Mouse (Mus musculus): ENCODE measurements at regions not wholly inside any gene's neighbourhood (a gene's known extent, or its start where the extent isn't known, plus 50 kb on each side); places are given as distances from the start of the nearest gene placed in this dataset.
A peak's percentile ranks its signal among the peaks of the same experiment; 100 is the strongest.
"Not testable (repeated sequence)": the region's sequence is repeated elsewhere in the genome, so short reads cannot be mapped to it uniquely, and the experiment has no call there.

DNA sequence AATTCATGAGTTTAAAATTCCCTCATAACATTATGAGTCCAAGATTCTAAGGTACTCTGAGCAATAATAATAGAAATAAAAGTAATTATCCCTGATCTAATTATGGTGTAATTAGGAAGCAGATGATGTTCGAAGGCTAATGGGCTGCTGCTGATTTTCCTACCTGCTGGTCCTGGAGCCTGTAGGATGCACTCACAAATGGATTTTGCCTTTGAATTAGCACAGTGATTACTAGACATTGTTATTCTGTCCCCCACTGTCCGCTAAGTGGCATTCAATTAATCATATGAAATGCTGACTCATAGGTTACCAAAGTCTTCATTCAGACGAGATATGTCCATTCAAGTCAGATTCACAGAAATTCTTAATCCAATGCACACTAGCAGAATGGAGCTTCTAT lies 246.0 kb upstream of the Klf6 start:
- DNase-seq, result no peak

GRCm38 (mm10) chr13:5628124-5628523 lies 233.2 kb upstream of the Klf6 start:
- DNase-seq, result no peak

- no peak for DNase-seq
These were observed 226.3 kb upstream of the Klf6 start for GRCm38 (mm10) chr13:5634960-5635359.

GRCm38 (mm10) chr13:5641743-5642510 lies 219.4 kb upstream of the Klf6 start:
- DNase-seq, result no peak

DNA sequence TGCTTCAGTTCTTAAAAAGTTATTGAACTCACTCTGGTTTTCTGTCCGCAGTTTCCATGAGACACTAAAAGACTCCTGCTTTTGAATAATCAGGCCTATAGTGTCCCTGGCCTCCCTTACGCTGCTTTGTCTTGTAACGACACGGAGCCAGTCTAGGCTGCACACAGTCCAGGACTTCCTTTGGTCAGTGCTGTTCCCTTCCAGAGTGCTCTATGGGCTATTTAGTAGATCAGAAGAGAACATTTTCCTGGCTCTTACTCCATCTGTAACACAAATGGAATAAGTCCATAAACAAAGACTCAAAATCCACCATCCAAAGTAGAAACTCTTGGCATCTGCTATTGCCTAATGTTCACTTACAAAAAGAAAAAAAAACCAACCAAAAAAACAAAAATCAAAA lies 213.0 kb upstream of the Klf6 start:
- DNase-seq, result no peak

DNA sequence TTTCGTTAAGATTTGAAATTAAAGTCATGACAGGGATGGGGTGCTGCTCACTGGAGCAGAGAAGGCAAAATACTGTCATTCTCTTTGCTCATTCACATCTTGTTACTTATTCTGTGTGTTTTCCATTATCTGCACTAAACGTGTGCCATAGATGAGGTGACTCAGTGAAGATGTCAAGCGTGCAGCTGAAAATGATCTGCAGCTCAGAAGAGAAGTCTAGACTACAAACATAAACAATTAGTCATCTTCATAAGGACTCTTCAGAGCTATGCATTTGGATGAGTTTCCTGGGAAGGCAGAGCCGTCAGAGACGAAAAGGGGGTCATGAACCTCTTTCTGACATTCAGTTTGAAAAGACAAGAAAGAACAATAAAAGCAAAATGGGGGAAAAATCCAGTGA lies 203.7 kb upstream of the Klf6 start:
- peak; percentile 2 for DNase-seq

DNA sequence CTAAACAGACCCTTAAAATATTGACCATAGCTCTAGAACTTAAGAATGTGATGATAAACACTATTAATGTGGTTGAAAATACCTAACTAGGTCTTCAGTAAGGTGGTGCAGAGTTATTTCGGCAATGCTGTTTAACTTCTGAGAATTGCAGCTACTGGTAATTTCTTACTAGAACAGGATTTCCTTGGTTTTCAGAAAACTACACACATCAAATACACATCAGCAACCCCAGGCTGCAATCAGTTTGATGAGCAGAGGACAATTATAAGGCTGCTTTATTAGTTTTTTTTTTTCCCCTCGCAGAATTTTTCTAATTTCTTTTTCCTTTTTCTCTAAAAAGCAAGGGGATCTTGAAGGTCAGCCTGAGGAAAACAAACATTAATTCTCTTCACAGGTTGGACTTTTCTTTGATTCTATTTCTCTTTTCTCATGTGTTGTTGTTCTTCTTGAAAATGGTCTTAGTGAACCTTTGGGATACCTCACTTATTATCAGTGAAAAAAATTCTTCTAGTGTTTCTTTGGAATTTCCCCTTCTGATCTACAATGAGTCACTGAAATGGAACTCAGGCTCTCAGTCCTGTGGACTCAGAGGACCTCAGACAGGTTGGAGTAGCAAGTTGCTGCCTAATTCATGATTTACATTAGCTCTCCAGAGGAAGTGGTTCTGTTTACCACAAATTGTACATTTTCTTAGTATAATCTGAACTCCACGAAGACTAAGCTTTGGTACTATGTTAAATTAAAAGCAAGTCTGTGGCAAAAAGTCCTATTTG lies 194.9 kb upstream of the Klf6 start:
- DNase-seq, result no peak

- no peak for DNase-seq
These were observed 185.6 kb upstream of the Klf6 start for GRCm38 (mm10) chr13:5675668-5676067.

- no peak for DNase-seq
These were observed 171.2 kb upstream of the Klf6 start for GRCm38 (mm10) chr13:5690124-5690523.

DNA sequence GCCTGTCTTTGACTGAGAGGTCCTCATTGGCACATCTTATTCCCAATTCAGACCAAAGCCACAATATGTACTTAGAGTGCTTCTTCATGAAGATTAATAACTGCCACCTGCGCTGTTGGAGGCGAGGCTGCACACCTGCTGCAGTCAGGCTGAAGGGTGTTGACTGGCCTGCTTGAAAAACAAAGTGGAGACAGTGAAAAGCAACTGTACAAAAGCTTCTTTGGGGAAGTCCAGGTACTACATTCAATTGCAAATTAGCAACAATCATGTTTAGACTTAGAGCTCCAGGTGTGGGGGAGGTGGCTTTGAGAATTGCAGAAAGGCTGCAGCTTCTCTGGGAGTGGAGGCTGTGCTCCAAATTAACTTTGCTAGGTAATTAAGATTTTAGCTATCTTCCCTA lies 170.6 kb upstream of the Klf6 start:
- not testable (repeated sequence) for DNase-seq

DNA sequence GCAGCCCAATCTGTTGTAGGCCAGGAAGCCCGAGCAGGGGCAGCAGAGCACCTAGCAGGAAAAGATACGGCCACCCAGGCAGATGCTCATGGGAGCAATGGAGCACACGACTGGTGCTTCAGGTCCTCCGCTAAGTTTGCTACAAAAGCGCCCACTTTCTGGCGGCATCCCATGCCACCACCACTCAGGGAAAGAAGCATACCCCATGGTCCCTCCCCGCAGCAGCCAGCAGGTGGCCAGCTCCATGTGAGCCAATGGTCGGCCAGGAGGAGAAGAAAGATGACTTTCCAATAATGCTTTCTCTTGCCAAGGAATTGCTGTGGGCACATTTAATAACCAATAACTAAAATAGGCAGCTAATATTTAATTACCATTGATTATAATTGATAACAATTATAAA lies 166.7 kb upstream of the Klf6 start:
- DNase-seq, result no peak

- DNase-seq, result not testable (repeated sequence)
These were observed 165.7 kb upstream of the Klf6 start for GRCm38 (mm10) chr13:5695581-5695980.

- DNase-seq, result no peak
These were observed 164.9 kb upstream of the Klf6 start for GRCm38 (mm10) chr13:5696377-5696776.

GRCm38 (mm10) chr13:5697329-5697728 lies 164.0 kb upstream of the Klf6 start:
- not testable (repeated sequence) for DNase-seq

DNA sequence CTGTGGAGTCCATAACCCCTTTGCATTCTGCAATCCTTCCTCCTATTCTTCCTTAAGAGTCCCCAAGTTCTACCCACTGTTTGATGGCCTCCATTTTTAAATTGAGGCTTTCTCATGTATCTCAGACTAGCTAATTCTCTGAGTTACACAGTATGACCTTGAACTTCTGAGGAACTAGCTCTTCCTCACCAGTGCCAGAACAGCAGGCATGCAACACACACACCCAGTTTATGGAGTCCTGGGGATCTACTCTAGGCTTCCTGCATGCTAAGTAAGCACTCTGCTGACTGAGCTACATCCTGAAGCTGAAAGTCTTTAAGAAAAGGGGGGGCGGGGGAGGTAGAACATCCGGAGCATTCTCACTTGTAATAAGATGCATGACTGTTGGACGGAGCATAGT lies 159.2 kb upstream of the Klf6 start:
- DNase-seq, result no peak

DNA sequence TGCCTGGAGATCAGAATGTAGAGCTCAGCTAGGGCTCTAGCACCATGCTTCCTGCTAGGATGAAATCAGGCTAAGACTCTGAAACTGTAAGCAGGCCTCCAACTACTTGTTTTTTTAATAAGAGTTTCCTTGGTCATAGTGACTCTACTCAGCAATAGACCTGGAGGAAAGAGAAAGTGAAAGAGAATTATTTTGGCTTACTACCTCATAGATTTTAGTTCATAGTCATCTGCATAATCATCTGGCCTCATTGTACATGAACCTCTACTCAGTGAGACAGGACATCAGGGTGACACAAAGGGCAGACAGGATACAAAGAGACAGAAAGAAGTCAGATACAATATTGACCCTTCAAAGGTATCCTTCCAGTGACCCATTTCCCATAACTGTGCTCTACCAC lies 156.3 kb upstream of the Klf6 start:
- DNase-seq, result no peak

DNA sequence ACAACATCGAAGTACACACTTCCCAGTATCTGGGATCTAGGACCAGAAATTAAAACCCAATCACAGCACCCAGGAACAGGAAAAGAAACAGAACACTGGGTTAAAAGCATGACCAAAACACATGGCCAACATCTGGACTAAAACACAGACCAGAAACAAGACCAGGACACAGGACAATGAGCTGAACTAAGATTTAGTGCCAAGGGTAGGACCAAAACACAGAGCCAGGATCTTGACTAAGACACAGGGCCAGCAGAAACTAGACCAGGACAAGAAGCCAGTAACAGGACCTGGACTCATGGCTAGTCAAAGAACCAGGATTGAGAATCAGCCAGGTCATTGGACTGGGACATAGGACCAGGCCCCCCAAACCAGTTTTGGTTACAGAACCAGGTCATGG lies 149.6 kb upstream of the Klf6 start:
- DNase-seq, result no peak

DNA sequence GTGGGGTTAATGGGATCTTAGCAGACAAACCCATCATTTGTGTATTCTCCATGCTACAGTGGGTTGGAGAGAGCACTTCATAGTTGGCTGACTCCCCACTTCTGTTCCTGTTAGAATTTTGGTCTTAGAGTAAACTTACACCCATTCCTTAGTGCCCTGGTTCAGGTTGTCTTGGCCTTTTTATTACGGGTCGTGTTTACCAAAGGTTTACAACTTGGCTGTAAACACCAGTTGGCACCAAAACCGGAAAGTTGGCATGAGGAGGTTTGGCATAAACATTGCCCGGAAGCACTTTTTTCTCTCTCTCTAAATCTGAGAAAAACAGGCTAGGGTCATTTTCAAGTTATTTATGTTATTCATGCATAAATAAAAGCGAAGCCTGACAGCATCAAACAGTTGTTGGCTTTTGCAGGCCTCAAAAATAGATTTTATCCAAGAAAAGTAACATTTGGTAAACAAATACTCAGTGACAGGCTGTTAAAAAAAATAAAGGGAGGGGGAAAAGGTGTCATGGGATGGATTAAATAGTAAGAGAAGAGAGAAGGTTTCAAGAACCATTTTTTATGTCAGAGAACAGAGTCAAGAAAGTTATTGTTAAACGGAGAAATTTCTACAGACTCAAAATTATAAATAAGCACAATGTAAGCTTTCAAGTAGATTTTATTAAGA lies 148.0 kb upstream of the Klf6 start:
- no peak for DNase-seq

- peak; percentile 16 for DNase-seq
These were observed 147.1 kb upstream of the Klf6 start for GRCm38 (mm10) chr13:5714191-5714591.

GRCm38 (mm10) chr13:5714793-5715192 lies 146.5 kb upstream of the Klf6 start:
- DNase-seq, result no peak

GRCm38 (mm10) chr13:5716749-5717148 lies 144.5 kb upstream of the Klf6 start:
- no peak for DNase-seq

DNA sequence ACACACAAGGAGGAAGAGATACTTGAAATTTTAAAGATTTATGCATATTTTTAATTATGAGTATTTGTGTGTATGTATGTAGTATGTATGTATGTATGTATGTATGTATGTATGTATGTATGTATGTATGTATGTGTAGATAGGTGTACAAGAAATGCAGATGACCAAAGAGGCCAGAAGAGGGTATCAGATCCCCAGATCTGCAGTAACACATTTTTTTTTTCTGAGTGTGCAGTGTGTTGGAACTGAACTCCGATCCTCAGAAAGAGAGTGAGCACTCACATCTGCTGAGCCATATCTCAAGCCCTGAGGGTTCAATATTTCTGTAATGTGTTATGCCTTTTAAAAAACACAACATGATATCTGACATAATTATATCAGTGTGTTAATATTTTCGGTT lies 138.0 kb upstream of the Klf6 start:
- no peak for DNase-seq

- DNase-seq, result no peak
These were observed 136.9 kb upstream of the Klf6 start for GRCm38 (mm10) chr13:5724364-5724763.

- no peak for DNase-seq
These were observed 135.3 kb upstream of the Klf6 start for GRCm38 (mm10) chr13:5725984-5726383.

Data from right cerebral cortex, adult 18-20 months (tissue).